Mouse (Mus musculus) testis, adult 2 months (tissue): ENCODE measurements around the gene Plgrkt. TPM values are rescaled to one million over a fixed set of nuclear protein-coding genes. Genes with fewer than 3 reads are reported as not detected.

Experiments used
- H3K27ac ChIP-seq: fragments of 200-500 bp; 2 replicates; pipeline ENCODE4 v1.5.1; 2012; ENCODE audit warnings: low read depth, low read length; ENCODE audit not compliant: control insufficient read depth, insufficient read depth
- H3K27me3 ChIP-seq: fragments of 200-500 bp; 2 replicates; pipeline ENCODE4 v1.6.1; 2012; ENCODE audit warnings: mild to moderate bottlenecking, low read length, moderate library complexity; ENCODE audit not compliant: control insufficient read depth, insufficient read depth
- H3K36me3 ChIP-seq: fragments of 200-500 bp; 2 replicates; pipeline ENCODE4 v1.6.1; 2012; ENCODE audit warnings: mild to moderate bottlenecking, low read length; ENCODE audit not compliant: control insufficient read depth, insufficient read depth
- H3K4me1 ChIP-seq: fragments of 200-500 bp; 2 replicates; pipeline ENCODE4 v1.6.1; 2012; ENCODE audit warnings: low read length; ENCODE audit not compliant: control insufficient read depth, insufficient read depth
- H3K4me3 ChIP-seq: fragments of 200-500 bp; 2 replicates; pipeline ENCODE4 v1.5.1; 2012; ENCODE audit warnings: low read depth, mild to moderate bottlenecking, low read length, moderate library complexity, mixed read lengths; ENCODE audit not compliant: control insufficient read depth
- CTCF ChIP-seq: fragments of 200-500 bp; IDR thresholded peaks from 2 replicates; pipeline ENCODE4 v1.5.1; 2012; ENCODE audit warnings: low read depth, mild to moderate bottlenecking, inconsistent platforms, low read length, moderate library complexity; ENCODE audit not compliant: control insufficient read depth, insufficient read depth, insufficient replicate concordance
- POLR2A ChIP-seq: fragments of 200-500 bp; IDR thresholded peaks from 2 replicates; pipeline ENCODE4 v1.6.1; 2012; ENCODE audit warnings: low read depth, mild to moderate bottlenecking, inconsistent platforms, low read length, moderate library complexity; ENCODE audit not compliant: control insufficient read depth
- polyA plus RNA-seq: library from polyadenylated mRNA; depleted of rRNA; stranded (reverse); fragments of >200 nt; gene quantifications from 2 replicates; pipeline ENCODE4 v1.2.3, GENCODE M21; 2012

Gene Plgrkt
- polyA plus RNA-seq, 1 experiment = 4.9 TPM

DNA sequence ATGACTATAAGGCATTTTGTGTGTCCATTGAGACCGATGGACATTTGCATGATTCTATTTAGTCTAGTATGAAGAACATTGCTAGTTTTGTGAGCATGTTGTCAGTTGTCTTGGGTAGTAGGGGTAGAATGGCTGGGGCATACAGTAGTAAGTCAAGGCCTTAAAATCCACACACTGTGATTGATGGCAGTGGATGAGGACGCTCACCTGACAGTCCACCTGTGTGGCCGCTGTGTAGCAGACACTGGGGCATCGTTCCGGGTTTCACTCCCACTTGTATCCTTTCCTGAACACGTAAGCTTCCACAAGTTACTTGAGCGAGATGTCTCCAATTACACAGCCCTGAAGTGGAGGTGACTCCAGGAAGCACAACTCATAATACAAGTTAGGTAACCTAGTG, 3.6 kb downstream of the Plgrkt start:
- Histone ChIP-seq H3K4me1 (peaks cover 11% of the 10 kb centered on the region), H3K27me3 (no peaks in the 10 kb centered on the region), H3K4me3 (no peak overlapping the region), H3K36me3 (no peaks in the 10 kb centered on the region), H3K27ac (no peak overlapping the region)
- no peak for TF ChIP-seq POLR2A
- TF ChIP-seq CTCF = no peak

- peaks cover 10% of the 10 kb centered on the region for H3K4me1 ChIP-seq
- H3K36me3 ChIP-seq = no peaks in the 10 kb centered on the region
- H3K4me3 ChIP-seq = peak overlapping the region; percentile 87
- H3K27ac ChIP-seq = no peak overlapping the region
- no peaks in the 10 kb centered on the region for H3K27me3 ChIP-seq
- TF ChIP-seq CTCF = no peak
- TF ChIP-seq POLR2A = no peak
Observed at GRCm38 (mm10) chr19:29362173-29362930, 4.8 kb downstream of the Plgrkt start.

DNA sequence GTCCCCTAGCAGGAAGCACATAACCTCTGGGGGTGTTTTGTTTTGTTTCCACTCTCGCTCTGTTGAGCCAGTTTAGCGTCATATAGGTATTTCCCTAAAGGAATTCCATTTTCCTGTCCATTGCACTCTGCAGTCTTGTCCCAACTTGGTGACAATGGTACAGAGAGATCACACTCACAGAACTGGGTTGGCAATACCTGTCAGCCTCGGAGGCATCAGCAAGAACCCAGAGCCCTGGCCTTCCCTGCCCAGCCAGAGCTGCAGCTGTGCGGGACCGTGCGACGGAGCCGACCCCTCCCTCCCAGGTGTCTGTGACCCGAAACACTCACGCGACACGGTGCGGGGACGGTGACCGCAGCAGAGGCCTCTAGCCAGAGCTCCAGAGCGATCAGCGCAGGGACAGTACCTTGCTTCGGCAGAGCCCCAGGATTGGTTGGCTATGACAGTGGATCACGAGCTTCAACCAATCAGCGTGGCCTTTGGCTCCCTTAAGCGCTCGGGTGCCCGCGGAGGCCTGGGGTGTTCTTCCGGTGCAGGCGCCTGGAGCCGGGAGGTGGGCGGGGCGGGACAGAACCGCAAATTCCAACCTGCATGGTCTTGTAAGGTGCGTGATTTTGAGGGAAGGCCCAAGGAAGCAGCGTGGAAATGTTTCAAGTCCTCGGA, 5.6 kb downstream of the Plgrkt start:
- peak overlapping the region; percentile 12; the same call in 1 of the 2 replicates for H3K27ac ChIP-seq
- H3K4me3 ChIP-seq = peak overlapping the region; percentile 87
- no peaks in the 10 kb centered on the region for H3K36me3 ChIP-seq
- H3K27me3 ChIP-seq = no peaks in the 10 kb centered on the region
- H3K4me1 ChIP-seq = peaks cover 4% of the 10 kb centered on the region; the same call in 1 of the 2 replicates
- TF ChIP-seq POLR2A = peak; percentile 57
- no peak for TF ChIP-seq CTCF

DNA sequence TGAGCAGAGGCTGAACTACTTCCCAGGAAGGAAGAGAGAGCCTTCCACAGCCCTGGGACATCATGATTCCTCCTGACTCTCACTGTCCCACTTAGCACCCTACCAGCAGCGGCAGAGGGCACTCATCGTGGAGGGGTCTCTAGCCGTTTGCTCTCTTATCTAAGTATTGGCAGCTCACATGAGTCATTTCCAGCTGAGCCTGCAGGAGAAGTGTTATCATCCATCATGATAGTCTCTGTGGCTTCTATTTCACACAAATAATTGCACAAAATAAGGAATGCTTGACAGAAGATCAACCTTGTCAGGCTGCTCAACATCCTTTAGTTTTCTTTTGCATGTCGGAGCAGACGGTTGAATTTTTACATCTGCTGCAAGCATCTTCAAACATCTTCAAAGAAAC, 6.9 kb downstream of the Plgrkt start:
- Histone ChIP-seq H3K36me3 (no peaks in the 10 kb centered on the region), H3K4me1 (peaks cover 6% of the 10 kb centered on the region), H3K27me3 (no peaks in the 10 kb centered on the region), H3K27ac (no peak overlapping the region), H3K4me3 (no peak overlapping the region)
- TF ChIP-seq POLR2A (no peak), CTCF (no peak)

DNA sequence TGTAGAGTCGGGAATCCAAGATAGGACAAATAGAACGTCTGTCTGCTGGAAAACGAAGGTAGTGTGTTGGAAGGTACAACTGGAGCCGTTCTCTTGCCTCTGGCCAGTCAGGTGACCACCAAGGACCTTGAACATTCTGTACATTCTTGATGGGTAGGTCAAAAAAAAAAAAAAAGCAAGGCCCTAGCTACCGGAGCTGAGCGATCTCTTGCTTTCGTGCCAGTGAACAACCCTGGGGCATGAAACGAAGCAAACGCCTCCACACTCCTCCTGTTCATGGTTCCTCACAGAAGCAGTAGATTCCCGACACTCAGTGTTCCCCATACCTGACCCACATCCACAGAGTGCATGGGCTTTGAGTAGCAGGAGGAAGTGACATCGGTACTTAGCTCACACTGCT, 10.9 kb downstream of the Plgrkt start:
- Histone ChIP-seq H3K36me3 (no peaks in the 10 kb centered on the region), H3K27ac (no peak overlapping the region), H3K4me1 (peaks cover 2% of the 10 kb centered on the region), H3K4me3 (no peak overlapping the region), H3K27me3 (no peaks in the 10 kb centered on the region)
- TF ChIP-seq POLR2A (no peak), CTCF (no peak)

DNA sequence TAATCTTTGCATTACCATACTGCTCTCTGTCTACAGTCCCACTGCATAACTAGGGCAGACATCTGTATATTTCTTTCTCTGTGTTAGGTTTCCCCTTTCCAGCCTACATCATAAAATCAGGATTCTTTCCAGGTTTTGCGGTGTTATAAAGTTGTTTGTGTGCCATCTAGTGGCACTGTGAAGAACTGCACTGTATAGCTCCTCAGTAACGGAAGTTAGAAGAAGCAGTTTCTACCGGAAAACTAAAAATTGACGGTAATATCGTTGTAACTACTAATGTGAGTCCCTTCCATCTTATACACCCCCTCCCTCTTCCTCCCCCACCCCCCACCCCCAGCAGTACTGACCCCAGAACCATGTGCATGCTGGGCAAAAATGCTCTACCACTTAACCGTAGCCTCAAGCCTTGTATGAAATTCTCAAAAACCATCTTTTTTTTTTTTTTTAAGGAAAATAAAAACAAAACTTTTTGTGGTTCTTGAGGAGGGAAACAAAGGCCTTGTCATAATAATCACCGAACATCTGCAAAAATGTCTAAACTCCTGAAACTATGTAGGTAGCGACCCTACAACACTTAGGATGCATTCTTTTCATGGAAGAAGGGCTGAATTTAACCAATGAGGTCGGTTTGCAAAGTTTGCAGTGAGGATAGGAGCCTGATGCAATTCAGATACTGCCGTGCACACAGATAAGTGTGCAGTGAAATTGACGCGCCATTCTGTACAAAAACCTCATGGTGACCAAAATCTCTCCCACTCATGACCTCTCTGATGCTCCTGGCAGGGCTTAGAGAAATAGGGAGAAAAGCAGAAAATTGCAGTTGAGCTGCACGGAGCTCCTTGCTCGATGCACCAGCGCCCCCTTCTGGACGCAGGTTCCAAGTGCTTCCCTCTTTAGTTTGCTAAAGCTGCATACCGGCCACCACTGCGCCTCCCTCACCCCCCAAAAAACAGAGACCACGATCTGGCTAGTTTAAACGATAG, 12.0 kb downstream of the Plgrkt start:
- Histone ChIP-seq H3K27me3 (no peaks in the 10 kb centered on the region), H3K36me3 (no peaks in the 10 kb centered on the region), H3K4me3 (peak overlapping the region; percentile 17; the same call in 1 of the 2 replicates), H3K27ac (no peak overlapping the region), H3K4me1 (peaks cover 2% of the 10 kb centered on the region)
- TF ChIP-seq CTCF (peak; percentile 95), POLR2A (no peak)
